Mouse (Mus musculus): ENCODE data around the gene Zfp36l2.
"Not testable (repeated sequence)": the region's sequence is repeated elsewhere in the genome, so short reads cannot be mapped to it uniquely, and the experiment has no call there.

Gene Zfp36l2

DNA sequence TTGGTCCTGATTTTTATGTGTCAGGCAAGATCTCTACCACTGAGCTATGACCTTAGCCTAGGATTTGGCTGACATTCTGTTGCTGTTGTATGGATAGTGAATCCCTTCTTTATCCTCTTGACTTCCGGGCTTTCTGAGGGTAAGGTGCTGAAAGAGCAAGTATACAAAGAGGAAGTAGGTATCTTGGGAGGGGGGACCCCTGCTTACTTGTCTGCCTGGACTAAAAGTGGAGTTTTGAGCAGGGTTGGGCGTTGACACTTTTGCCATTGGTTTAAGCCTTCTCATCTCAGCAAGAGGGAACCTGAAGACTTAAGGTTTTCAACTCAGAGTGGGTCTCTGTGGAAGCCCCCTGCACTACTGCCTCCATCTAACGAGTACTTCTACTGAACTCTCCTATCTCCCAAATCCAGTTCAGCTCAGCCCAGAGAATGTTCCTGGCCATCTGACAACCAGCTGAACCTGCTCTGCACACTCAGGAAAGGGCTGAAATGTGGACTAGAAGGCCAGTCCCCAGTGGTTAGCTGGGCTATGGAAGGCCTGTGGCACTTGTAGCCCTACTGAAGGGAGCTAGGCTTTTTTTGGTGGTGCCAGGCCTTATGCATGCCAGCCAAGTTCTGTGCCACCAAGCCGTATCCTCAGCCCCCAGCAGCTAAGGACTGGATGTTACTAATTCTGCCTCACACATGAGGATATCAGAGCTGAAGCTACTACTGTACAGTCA, 6.7 kb upstream of the Zfp36l2 start:
- DNase-seq = no peak

DNA sequence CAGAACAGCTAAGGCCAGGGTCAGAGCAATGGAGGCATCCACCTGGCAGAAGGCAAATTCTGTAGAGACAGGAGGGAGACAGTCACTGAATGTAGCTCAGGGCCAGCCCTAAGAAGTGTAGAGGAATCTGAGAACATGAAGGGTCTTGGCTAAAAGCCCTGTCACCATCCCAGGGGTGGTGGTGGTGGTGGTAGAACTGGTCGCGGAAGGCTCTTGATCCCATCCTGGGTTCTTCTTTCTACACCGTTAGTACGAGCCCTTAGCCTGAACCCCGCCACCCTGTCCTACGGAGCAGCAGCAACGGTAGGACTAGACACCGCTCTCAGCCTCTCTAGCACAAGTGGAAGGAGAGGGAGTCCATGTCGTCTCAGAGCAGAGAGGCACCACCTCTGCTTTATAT, 5.7 kb upstream of the Zfp36l2 start:
- DNase-seq = no peak

- DNase-seq = no peak
Observed at GRCm38 (mm10) chr17:84191946-84192345, 4.2 kb upstream of the Zfp36l2 start.

- DNase-seq = peak; percentile 87
Observed at GRCm38 (mm10) chr17:84190885-84191284, 3.1 kb upstream of the Zfp36l2 start.

GRCm38 (mm10) chr17:84189127-84189854, 1.5 kb upstream of the Zfp36l2 start:
- no peak for DNase-seq

- DNase-seq = peak; percentile 94
Observed at GRCm38 (mm10) chr17:84188374-84188961, 721 bp upstream of the Zfp36l2 start.

DNA sequence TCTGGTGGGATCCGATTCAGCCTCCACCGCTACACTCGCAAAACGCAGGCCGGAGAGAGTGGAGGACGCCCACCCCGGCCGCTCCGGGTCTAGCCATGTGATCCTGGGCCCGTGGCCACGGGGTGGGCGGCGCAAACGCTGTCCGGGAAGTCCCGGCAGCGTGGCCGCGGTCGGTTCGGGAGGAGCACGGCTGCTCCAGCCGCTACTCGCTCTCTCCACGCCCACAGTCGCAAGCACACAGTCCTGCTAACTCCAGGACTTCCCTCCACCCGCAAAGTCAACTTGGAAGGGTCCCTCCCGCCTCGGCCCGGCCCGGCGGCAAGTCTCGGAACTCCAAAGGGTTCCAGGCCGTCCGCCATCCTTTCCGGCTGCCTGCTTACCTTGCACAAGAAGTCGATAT, 483 bp downstream of the Zfp36l2 start:
- not testable (repeated sequence) for DNase-seq

GRCm38 (mm10) chr17:84186451-84187202, 1.1 kb downstream of the Zfp36l2 start:
- DNase-seq = peak; percentile 72

GRCm38 (mm10) chr17:84185581-84186450, 1.9 kb downstream of the Zfp36l2 start:
- DNase-seq = peak; percentile 80

- peak; percentile 33 for DNase-seq
Observed at GRCm38 (mm10) chr17:84185011-84185411, 2.7 kb downstream of the Zfp36l2 start.

- DNase-seq = peak; percentile 90
Observed at GRCm38 (mm10) chr17:84183291-84183781, 4.4 kb downstream of the Zfp36l2 start.

DNA sequence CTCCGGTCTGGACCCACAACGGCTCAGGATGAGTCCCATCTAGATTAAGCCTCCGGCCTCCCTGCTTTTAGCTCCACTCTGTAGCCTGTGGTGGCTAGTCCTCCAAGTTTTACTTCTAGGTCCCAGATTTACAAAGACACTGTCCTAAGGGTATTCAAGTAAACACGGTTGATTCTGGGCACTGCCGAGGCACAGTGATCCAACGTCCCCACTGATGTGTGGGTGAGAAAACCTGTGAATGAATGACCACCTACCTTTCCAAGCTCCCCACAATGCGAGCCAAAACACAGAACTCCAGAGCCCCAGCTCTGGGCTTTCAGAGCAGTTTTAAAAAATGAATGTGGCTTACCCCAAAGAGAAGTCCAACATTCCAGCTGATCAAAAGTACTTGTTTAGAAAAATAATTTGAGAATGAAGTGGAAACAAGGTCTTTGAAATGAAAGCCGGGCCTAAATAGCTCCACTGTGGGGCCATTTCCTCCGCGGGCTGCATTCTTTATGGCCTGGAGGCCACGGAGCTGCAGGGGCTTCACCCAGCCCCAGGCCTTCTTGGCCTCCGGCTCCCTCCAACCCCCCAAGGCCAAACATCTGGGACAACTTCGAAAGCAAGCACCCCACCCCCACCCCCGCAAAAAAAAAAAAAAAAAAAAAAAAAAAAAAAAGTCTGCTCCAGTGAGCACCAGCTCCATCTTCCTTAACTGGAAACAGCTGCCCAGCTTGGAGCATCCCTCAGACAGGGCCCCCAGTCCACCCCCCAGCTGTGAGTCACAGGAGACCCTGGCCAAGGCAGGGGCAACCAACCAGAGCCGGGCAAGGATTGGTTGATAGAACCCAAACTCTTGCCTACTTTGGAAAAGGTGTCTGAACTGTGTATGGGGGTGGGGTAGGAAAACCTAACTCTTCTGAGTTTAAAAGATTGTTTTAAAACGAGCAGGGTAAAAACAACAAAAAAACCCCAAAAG, 5.2 kb downstream of the Zfp36l2 start:
- DNase-seq = peak; percentile 85

- peak; percentile 46 for DNase-seq
Observed at GRCm38 (mm10) chr17:84181502-84182310, 6.0 kb downstream of the Zfp36l2 start.

DNA sequence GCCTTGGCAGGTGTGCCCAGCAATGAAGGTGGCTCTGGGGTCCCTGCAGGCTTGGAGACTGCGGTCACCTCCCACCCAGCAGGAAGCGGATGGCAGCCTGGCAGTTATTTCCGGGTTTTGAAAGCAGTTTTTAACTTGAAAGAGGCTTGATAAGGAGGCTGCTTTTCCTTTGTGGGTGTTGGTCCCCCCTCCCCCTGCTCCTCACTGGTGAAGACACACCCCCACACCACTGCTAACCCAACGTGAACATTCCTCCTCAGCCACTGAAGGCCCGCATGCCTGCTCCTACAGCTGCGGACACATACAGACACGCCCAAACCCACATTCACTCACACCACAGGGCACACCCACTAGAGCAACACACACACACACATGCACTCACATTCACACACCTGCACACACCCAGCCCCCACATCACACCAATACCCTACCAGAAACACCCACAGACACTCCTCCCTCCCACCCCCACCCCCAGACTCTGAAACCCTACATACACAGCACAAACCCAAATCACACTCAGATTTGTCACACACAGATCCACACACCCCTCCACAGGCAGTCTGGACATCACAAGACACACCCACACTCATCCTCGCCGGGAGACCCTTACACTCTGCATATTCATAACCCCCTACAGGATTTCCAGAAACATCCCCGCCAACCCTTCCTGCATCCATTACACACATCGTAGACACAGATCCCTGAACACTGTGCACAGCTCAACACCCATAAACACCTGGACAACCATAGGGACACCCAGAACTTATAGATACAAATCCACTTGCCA, 6.8 kb downstream of the Zfp36l2 start:
- peak; percentile 54 for DNase-seq

GRCm38 (mm10) chr17:84179973-84180365, 7.8 kb downstream of the Zfp36l2 start:
- DNase-seq = no peak

GRCm38 (mm10) chr17:84179026-84179972, 8.4 kb downstream of the Zfp36l2 start:
- DNase-seq = no peak

DNA sequence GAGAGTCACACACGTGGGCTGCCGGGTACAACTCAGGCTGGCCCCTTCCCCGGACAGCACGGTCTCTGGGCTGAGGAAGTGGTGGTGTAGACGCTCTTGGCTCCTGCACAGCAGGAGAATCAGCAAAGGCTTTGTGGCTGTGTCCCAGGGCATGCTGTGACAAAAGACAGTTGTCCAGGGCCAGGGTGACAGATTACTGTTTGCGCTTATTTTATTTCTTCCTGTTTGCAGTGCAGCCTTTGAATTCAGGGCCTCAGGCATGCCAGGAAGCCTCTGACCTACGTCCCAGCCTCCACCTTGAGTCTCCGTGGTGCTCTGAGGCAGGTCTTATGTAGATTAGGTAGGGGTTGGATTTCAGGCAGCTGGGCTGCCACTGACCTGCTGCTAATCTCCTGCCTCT, 10.3 kb downstream of the Zfp36l2 start:
- DNase-seq = no peak

DNA sequence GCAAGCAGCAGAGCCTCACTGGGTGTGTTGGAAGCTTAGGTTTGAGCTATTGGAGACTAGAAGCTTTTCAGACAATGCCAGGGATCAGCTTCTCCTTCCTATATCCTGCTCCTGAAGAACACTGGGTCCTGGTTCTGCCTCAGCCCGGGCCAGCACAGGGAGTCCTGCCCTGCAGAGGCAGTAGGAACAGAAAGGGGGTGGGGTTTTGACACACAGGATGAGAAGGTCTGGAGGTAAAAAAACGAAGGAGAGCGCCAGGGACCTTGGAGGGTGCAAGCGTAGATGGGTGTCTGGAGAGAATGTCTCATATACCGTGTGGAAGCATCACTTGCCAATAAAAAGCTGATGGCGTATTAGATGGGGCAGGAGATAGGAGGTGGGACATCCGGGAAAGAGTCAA, 11.3 kb downstream of the Zfp36l2 start:
- no peak for DNase-seq
